8 mouse cellular contexts compared by ENCODE assay signal in genomic region chr14:54479451-54479920, GRCm38 (mm10). TPM values are rescaled to one million over a fixed set of nuclear protein-coding genes. Genes with fewer than 3 reads are reported as not detected.
DNase-seq lines count a peak whose midpoint lies in the region; ATAC-seq and TF ChIP-seq lines count a peak whose summit lies in the region.

No protein-coding gene starts in this region.

- H3K9me3 ChIP-seq in hindbrain, embryonic 13.5 days, result no peaks in the 10 kb centered on the region
- H3K9me3 ChIP-seq in limb, embryonic 15.5 days, result no peaks in the 10 kb centered on the region

- H3K27me3 ChIP-seq in hindbrain, embryonic 13.5 days, result peaks cover 38% of the 10 kb centered on the region
- H3K27me3 ChIP-seq in limb, embryonic 15.5 days, result peaks cover 44% of the 10 kb centered on the region

- H3K27ac ChIP-seq in left cerebral cortex, adult 2 months, result no peak overlapping the region
- H3K27ac ChIP-seq in hindbrain, embryonic 13.5 days, result no peak overlapping the region
- no peak overlapping the region for H3K27ac ChIP-seq in limb, embryonic 15.5 days

- intact Hi-C loops in left cerebral cortex, adult 2 months (cut with DNase I), result no loop called here

- H3K4me2 ChIP-seq in hindbrain, embryonic 13.5 days, result peak overlapping the region; percentile 53
- peak overlapping the region; percentile 78 for H3K4me2 ChIP-seq in limb, embryonic 15.5 days

- peaks cover 53% of the 10 kb centered on the region for H3K4me1 ChIP-seq in hindbrain, embryonic 13.5 days (replicated peaks)
- H3K4me1 ChIP-seq in limb, embryonic 15.5 days, result peaks cover 30% of the 10 kb centered on the region

- WGBS in hindbrain, embryonic 13.5 days, result 2% methylated on average over 40 of the region's 40 CpGs
- 2% methylated on average over 40 of the region's 40 CpGs for WGBS in limb, embryonic 15.5 days

- peaks cover 5% of the 10 kb centered on the region; the same call in 1 of the 2 replicates for H3K36me3 ChIP-seq in hindbrain, embryonic 13.5 days
- H3K36me3 ChIP-seq in limb, embryonic 15.5 days, result no peaks in the 10 kb centered on the region

- H3K9ac ChIP-seq in hindbrain, embryonic 13.5 days, result peak overlapping the region; percentile 59
- H3K9ac ChIP-seq in limb, embryonic 15.5 days, result peak overlapping the region; percentile 43; the same call in 1 of the 2 replicates

- no peak for TF ChIP-seq CTCF in left cerebral cortex, adult 2 months (IDR thresholded peaks at IDR 0.05)

- ATAC-seq in common myeloid progenitor, adult 5-6 weeks (replicated peaks; ENCODE audit: low read depth, poor library complexity, severe bottlenecking), result peak; percentile 9
- ATAC-seq in hindbrain, embryonic 13.5 days (ENCODE audit: low FRiP score), result no peak
- no peak for ATAC-seq in limb, embryonic 15.5 days (ENCODE audit: insufficient number of reproducible peaks, low FRiP score, low TSS enrichment, low read depth)

- peak overlapping the region; percentile 17; the same call in 1 of the 2 replicates for H3K4me3 ChIP-seq in left cerebral cortex, adult 2 months
- peak overlapping the region; percentile 35 for H3K4me3 ChIP-seq in hindbrain, embryonic 13.5 days
- peak overlapping the region; percentile 43 for H3K4me3 ChIP-seq in limb, embryonic 15.5 days

- peak in 1 of 2 experiments; percentile 11 for DNase-seq in left cerebral cortex, adult 2 months (ENCODE audit: extremely low spot score in 1 of 2, low spot score in 2 of 2)
- DNase-seq in left cerebral cortex, adult 11 months (ENCODE audit: low spot score), result no peak
- DNase-seq in neural tube, embryonic 10.5 days (ENCODE audit: extremely low spot score, low spot score), result peak; percentile 68
- DNase-seq in right cerebral cortex, postnatal 14 days, result no peak
- DNase-seq in frontal cortex, postnatal 14 days (ENCODE audit: low spot score in 2 of 2), result no peak

RNA-seq across cellular contexts. Expression of gene Rem2, which starts 3.6 kb away (rescaled TPM):
- 1 to 10 TPM; 3.2 to 7.2 TPM for total RNA-seq in left cerebral cortex, adult 2 months (2021)
- total RNA-seq in common myeloid progenitor, adult 5-6 weeks (2017), result 0.53 and 1.7 TPM in 2 replicates
- polyA plus RNA-seq in hindbrain, embryonic 13.5 days (2015; fragmentation: Nextera tagmentation; extraction: Ambion mirVana), result 48.0 and 48.8 TPM in 2 replicates
- polyA plus RNA-seq in limb, embryonic 15.5 days (2015; fragmentation: Nextera tagmentation; extraction: Ambion mirVana), result 1.5 and 2.2 TPM in 2 replicates

RNA-seq across cellular contexts. Expression of gene Lrp10, which starts 15.5 kb away (rescaled TPM):
- 10 to 100 TPM; 18.9 to 25.0 TPM for total RNA-seq in left cerebral cortex, adult 2 months (2021)
- total RNA-seq in common myeloid progenitor, adult 5-6 weeks (2017), result 28.8 and 46.5 TPM in 2 replicates
- polyA plus RNA-seq in hindbrain, embryonic 13.5 days (2015; fragmentation: Nextera tagmentation; extraction: Ambion mirVana), result 29.9 and 32.0 TPM in 2 replicates
- 42.8 and 46.4 TPM in 2 replicates for polyA plus RNA-seq in limb, embryonic 15.5 days (2015; fragmentation: Nextera tagmentation; extraction: Ambion mirVana)

RNA-seq across cellular contexts. Expression of gene Prmt5, which starts 37.8 kb away (rescaled TPM):
- total RNA-seq in left cerebral cortex, adult 2 months (2021), result 10 to 100 TPM; 46.5 to 48.3 TPM
- total RNA-seq in common myeloid progenitor, adult 5-6 weeks (2017), result 79.2 and 82.9 TPM in 2 replicates
- 91.1 and 92.8 TPM in 2 replicates for polyA plus RNA-seq in hindbrain, embryonic 13.5 days (2015; fragmentation: Nextera tagmentation; extraction: Ambion mirVana)
- polyA plus RNA-seq in limb, embryonic 15.5 days (2015; fragmentation: Nextera tagmentation; extraction: Ambion mirVana), result 68.6 and 71.4 TPM in 2 replicates

RNA-seq across cellular contexts. Expression of gene Mmp14, which starts 48.1 kb away (rescaled TPM):
- total RNA-seq in left cerebral cortex, adult 2 months (2021), result 10 to 100 TPM; 10.3 to 13.8 TPM
- total RNA-seq in common myeloid progenitor, adult 5-6 weeks (2017), result 12.5 and 18.6 TPM in 2 replicates
- 49.1 and 54.9 TPM in 2 replicates for polyA plus RNA-seq in hindbrain, embryonic 13.5 days (2015; fragmentation: Nextera tagmentation; extraction: Ambion mirVana)
- 245 and 272 TPM in 2 replicates for polyA plus RNA-seq in limb, embryonic 15.5 days (2015; fragmentation: Nextera tagmentation; extraction: Ambion mirVana)

RNA-seq across cellular contexts. Expression of gene Mrpl52, which starts 52.8 kb away (rescaled TPM):
- 10 to 100 TPM; 78.6 to 79.2 TPM for total RNA-seq in left cerebral cortex, adult 2 months (2021)
- 139 and 219 TPM in 2 replicates for total RNA-seq in common myeloid progenitor, adult 5-6 weeks (2017)
- 298 and 306 TPM in 2 replicates for polyA plus RNA-seq in hindbrain, embryonic 13.5 days (2015; fragmentation: Nextera tagmentation; extraction: Ambion mirVana)
- polyA plus RNA-seq in limb, embryonic 15.5 days (2015; fragmentation: Nextera tagmentation; extraction: Ambion mirVana), result 196 and 218 TPM in 2 replicates
